Mouse (Mus musculus) embryo, embryonic 10.5 days (tissue): ENCODE results near the gene Hmga2.
A peak's percentile ranks its signal among the peaks of the same experiment; 100 is the strongest.

Experiments used
- DNase-seq: peaks from one replicate; pipeline ENCODE4 v3.0.0-alpha.2; 2015; ENCODE audit warnings: low spot score

Hmga2 gene

GRCm38 (mm10) chr10:120475601-120476515, at the start of gene Hmga2:
Hmga2 (minus strand) TSS chr10:120476469.
- peak; percentile 63 for DNase-seq

GRCm38 (mm10) chr10:120522959-120523358, 46.7 kb upstream of the Hmga2 start:
- DNase-seq = no peak

- no peak for DNase-seq
These were observed 45.8 kb upstream of the Hmga2 start for GRCm38 (mm10) chr10:120521912-120522575.

- DNase-seq = no peak
These were observed 40.0 kb upstream of the Hmga2 start for GRCm38 (mm10) chr10:120516311-120516710.

- DNase-seq = peak; percentile 57
These were observed 37.5 kb upstream of the Hmga2 start for GRCm38 (mm10) chr10:120513721-120514120.

- peak; percentile 36 for DNase-seq
These were observed 36.7 kb upstream of the Hmga2 start for GRCm38 (mm10) chr10:120512946-120513345.

GRCm38 (mm10) chr10:120512121-120512520, 35.9 kb upstream of the Hmga2 start:
- DNase-seq = no peak

- no peak for DNase-seq
These were observed 27.7 kb upstream of the Hmga2 start for GRCm38 (mm10) chr10:120503959-120504358.

- DNase-seq = peak; percentile 61
These were observed 24.5 kb upstream of the Hmga2 start for GRCm38 (mm10) chr10:120500794-120501193.

- DNase-seq = no peak
These were observed 21.8 kb upstream of the Hmga2 start for GRCm38 (mm10) chr10:120498086-120498485.

- no peak for DNase-seq
These were observed 18.4 kb upstream of the Hmga2 start for GRCm38 (mm10) chr10:120494653-120495052.

GRCm38 (mm10) chr10:120491477-120491876, 15.2 kb upstream of the Hmga2 start:
- no peak for DNase-seq

GRCm38 (mm10) chr10:120489611-120490010, 13.3 kb upstream of the Hmga2 start:
- no peak for DNase-seq

- DNase-seq = no peak
These were observed 12.3 kb upstream of the Hmga2 start for GRCm38 (mm10) chr10:120488526-120488925.

- DNase-seq = no peak
These were observed 11.6 kb upstream of the Hmga2 start for GRCm38 (mm10) chr10:120487881-120488280.

- no peak for DNase-seq
These were observed 9.2 kb upstream of the Hmga2 start for GRCm38 (mm10) chr10:120485461-120485860.

- peak; percentile 56 for DNase-seq
These were observed 7.9 kb upstream of the Hmga2 start for GRCm38 (mm10) chr10:120484144-120484543.

GRCm38 (mm10) chr10:120478164-120478563, 1.9 kb upstream of the Hmga2 start:
- DNase-seq = peak; percentile 85

GRCm38 (mm10) chr10:120477501-120477900, 1.2 kb upstream of the Hmga2 start:
- peak; percentile 59 for DNase-seq

- DNase-seq = peak; percentile 83
These were observed 457 bp upstream of the Hmga2 start for GRCm38 (mm10) chr10:120476516-120477336.

- DNase-seq = peak; percentile 66
These were observed 1.2 kb downstream of the Hmga2 start for GRCm38 (mm10) chr10:120475041-120475541.

GRCm38 (mm10) chr10:120474301-120474700, 2.0 kb downstream of the Hmga2 start:
- peak; percentile 80 for DNase-seq
